Comparison of ENCODE assay signal across 28 mouse cellular contexts in the genomic region with DNA sequence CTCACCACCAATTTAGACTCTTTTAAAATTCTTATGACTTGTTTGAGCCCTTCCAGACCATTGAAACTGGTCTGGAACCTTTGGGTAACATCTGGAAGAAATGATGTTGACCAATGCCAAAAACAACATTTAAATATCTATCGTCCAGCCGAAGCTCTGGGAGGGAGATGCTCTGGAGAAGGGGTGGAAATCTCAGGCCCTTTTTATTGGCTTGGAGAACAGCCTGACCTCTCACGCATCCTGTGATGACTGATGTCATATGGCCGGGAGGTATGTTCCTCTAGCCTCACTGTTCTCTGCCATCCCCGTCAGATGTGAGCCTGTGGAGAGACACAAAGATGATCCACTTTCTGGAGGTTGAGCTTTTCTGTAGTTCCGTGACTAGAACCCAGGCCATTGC.
DNase-seq lines count a peak whose midpoint lies in the region; ATAC-seq and TF ChIP-seq lines count a peak whose summit lies in the region.
"Had no signal": no experiment of that assay in that cellular context is flagged by ENCODE, and none has a peak within 500 bp of the region (broad histone marks: within the 10 kb centered on the region; RNA-seq: fewer than 3 reads in every experiment).

No protein-coding gene starts in this region.

- no peaks in the 10 kb centered on the region for H3K27me3 ChIP-seq in embryonic facial prominence, embryonic 14.5 days (replicated peaks; ENCODE audit: control insufficient read depth, insufficient read depth, low read length)
- no peaks in the 10 kb centered on the region for H3K27me3 ChIP-seq in embryonic facial prominence, embryonic 10.5 days (replicated peaks; ENCODE audit: low read depth, poor library complexity, severe bottlenecking)
- no peaks in the 10 kb centered on the region for H3K27me3 ChIP-seq in heart, adult 2 months (ENCODE audit: control insufficient read depth, insufficient read depth, low read length)
- H3K27me3 ChIP-seq in heart, embryonic 12.5 days (replicated peaks): no peaks in the 10 kb centered on the region
- no peaks in the 10 kb centered on the region for H3K27me3 ChIP-seq in liver, adult 2 months (ENCODE audit: control insufficient read depth, insufficient read depth, low read length)
- H3K27me3 ChIP-seq in liver, embryonic 11.5 days (replicated peaks; ENCODE audit: control insufficient read depth, insufficient read depth, low read length): no peaks in the 10 kb centered on the region
- H3K27me3 ChIP-seq: heart, embryonic 13.5 days; limb, embryonic 12.5 days; liver, embryonic 13.5 days; midbrain, embryonic 12.5 days; neural tube, embryonic 15.5 days; stomach, embryonic 15.5 days had no signal

- peaks cover 4% of the 10 kb centered on the region; the same call in 1 of the 2 replicates for H3K4me1 ChIP-seq in embryonic facial prominence, embryonic 14.5 days (ENCODE audit: control insufficient read depth, insufficient read depth, low read length)
- H3K4me1 ChIP-seq in embryonic facial prominence, embryonic 10.5 days: no peaks in the 10 kb centered on the region
- peaks cover 6% of the 10 kb centered on the region for H3K4me1 ChIP-seq in heart, adult 2 months (ENCODE audit: control insufficient read depth, insufficient read depth, low read length)
- peaks cover 7% of the 10 kb centered on the region for H3K4me1 ChIP-seq in heart, embryonic 12.5 days (replicated peaks)
- peaks cover 2% of the 10 kb centered on the region; the same call in 1 of the 2 replicates for H3K4me1 ChIP-seq in liver, adult 2 months (ENCODE audit: control insufficient read depth, insufficient read depth, low read length)
- no peaks in the 10 kb centered on the region for H3K4me1 ChIP-seq in liver, embryonic 11.5 days (replicated peaks; ENCODE audit: control insufficient read depth, insufficient read depth, low read length)
- H3K4me1 ChIP-seq: forebrain, embryonic 10.5 days; limb, embryonic 12.5 days; liver, embryonic 13.5 days; midbrain, embryonic 12.5 days; neural tube, embryonic 15.5 days; stomach, embryonic 15.5 days had no signal

- H3K9ac ChIP-seq in embryonic facial prominence, embryonic 14.5 days (ENCODE audit: low read depth, low read length): no peak overlapping the region
- no peak overlapping the region for H3K9ac ChIP-seq in heart, adult 2 months (ENCODE audit: low read depth, low read length)
- no peak overlapping the region for H3K9ac ChIP-seq in heart, embryonic 12.5 days
- H3K9ac ChIP-seq in liver, adult 2 months (ENCODE audit: low read depth, low read length): no peak overlapping the region
- H3K9ac ChIP-seq in liver, embryonic 11.5 days (ENCODE audit: low read depth, low read length): no peak overlapping the region
- H3K9ac ChIP-seq: forebrain, postnatal 0 days; heart, embryonic 13.5 days; limb, embryonic 12.5 days; liver, embryonic 13.5 days; midbrain, embryonic 12.5 days; neural tube, embryonic 15.5 days; stomach, embryonic 15.5 days had no signal

- no peaks in the 10 kb centered on the region for H3K36me3 ChIP-seq in embryonic facial prominence, embryonic 14.5 days (ENCODE audit: control insufficient read depth, insufficient read depth, low read length)
- H3K36me3 ChIP-seq in embryonic facial prominence, embryonic 10.5 days (replicated peaks): no peaks in the 10 kb centered on the region
- H3K36me3 ChIP-seq in heart, adult 2 months (ENCODE audit: control insufficient read depth, insufficient read depth, low read length): no peaks in the 10 kb centered on the region
- H3K36me3 ChIP-seq in heart, embryonic 12.5 days: no peaks in the 10 kb centered on the region
- H3K36me3 ChIP-seq in liver, adult 2 months (ENCODE audit: control insufficient read depth, insufficient read depth, low read length): no peaks in the 10 kb centered on the region
- H3K36me3 ChIP-seq in liver, embryonic 11.5 days (ENCODE audit: control insufficient read depth, insufficient read depth, low read length): no peaks in the 10 kb centered on the region
- H3K36me3 ChIP-seq: forebrain, embryonic 10.5 days; heart, embryonic 13.5 days; limb, embryonic 12.5 days; liver, embryonic 13.5 days; midbrain, embryonic 12.5 days; neural tube, embryonic 15.5 days; stomach, embryonic 15.5 days had no signal

- TF ChIP-seq EP300 in heart, adult 2 months (IDR thresholded peaks at IDR 0.05; ENCODE audit: insufficient read depth, low read depth, low read length): 0 out of 2 replicates have a peak, but pooled peaks have one; percentile 14

- no peak for TF ChIP-seq CTCF in heart, adult 2 months (IDR thresholded peaks at IDR 0.05)
- TF ChIP-seq CTCF in liver, adult 2 months (IDR thresholded peaks at IDR 0.05; ENCODE audit: low read depth, low read length): no peak

- no peaks in the 10 kb centered on the region for H3K9me3 ChIP-seq in embryonic facial prominence, embryonic 14.5 days (ENCODE audit: control insufficient read depth, low read length)
- no peaks in the 10 kb centered on the region for H3K9me3 ChIP-seq in embryonic facial prominence, embryonic 10.5 days
- H3K9me3 ChIP-seq in heart, embryonic 12.5 days (replicated peaks): no peaks in the 10 kb centered on the region
- no peaks in the 10 kb centered on the region for H3K9me3 ChIP-seq in liver, embryonic 11.5 days (ENCODE audit: control insufficient read depth, low read length)
- H3K9me3 ChIP-seq: forebrain, embryonic 10.5 days; heart, embryonic 13.5 days; limb, embryonic 12.5 days; liver, embryonic 13.5 days; midbrain, embryonic 12.5 days; neural tube, embryonic 15.5 days; stomach, embryonic 15.5 days had no signal

- WGBS in embryonic facial prominence, embryonic 14.5 days: 51% methylated on average over 6 of the region's 6 CpGs
- WGBS in embryonic facial prominence, embryonic 10.5 days: 85% methylated on average over 6 of the region's 6 CpGs
- 43% methylated on average over 6 of the region's 6 CpGs for WGBS in heart, adult 2 months
- 58% methylated on average over 6 of the region's 6 CpGs for WGBS in heart, embryonic 12.5 days
- 79% methylated on average over 6 of the region's 6 CpGs for WGBS in liver, adult 2 months
- 79% methylated on average over 6 of the region's 6 CpGs for WGBS in liver, embryonic 11.5 days

- H3K27ac ChIP-seq in embryonic facial prominence, embryonic 14.5 days (replicated peaks; ENCODE audit: low read depth, low read length): no peak overlapping the region; the same call in 1 of the 2 replicates
- no peak overlapping the region for H3K27ac ChIP-seq in embryonic facial prominence, embryonic 10.5 days (replicated peaks)
- peak overlapping the region; percentile 1; the same call in 1 of the 2 replicates for H3K27ac ChIP-seq in heart, adult 2 months
- no peak overlapping the region for H3K27ac ChIP-seq in heart, embryonic 12.5 days (ENCODE audit: poor library complexity, severe bottlenecking)
- H3K27ac ChIP-seq in liver, adult 2 months (replicated peaks; ENCODE audit: insufficient read depth, low read depth, low read length): no peak overlapping the region
- no peak overlapping the region for H3K27ac ChIP-seq in liver, embryonic 11.5 days (ENCODE audit: low read depth, low read length)
- H3K27ac ChIP-seq: forebrain, embryonic 10.5 days; heart, embryonic 13.5 days; hindbrain, postnatal 0 days; limb, embryonic 12.5 days; liver, embryonic 13.5 days; midbrain, embryonic 12.5 days; neural tube, embryonic 15.5 days; stomach, embryonic 15.5 days had no signal

- DNase-seq in embryonic facial prominence, embryonic 14.5 days (ENCODE audit: low spot score): peak; percentile 27
- no peak for DNase-seq in embryonic facial prominence, embryonic 10.5 days (ENCODE audit: low spot score)
- peak in 1 of 2 experiments; percentile 34 for DNase-seq in heart, adult 2 months
- peak; percentile 30 for DNase-seq in liver, adult 2 months (ENCODE audit: extremely low read depth, low read depth, low spot score)
- no peak for DNase-seq in liver, embryonic 11.5 days (ENCODE audit: low spot score)
- DNase-seq in skeletal muscle tissue, adult 2 months (ENCODE audit: low read depth, low spot score): peak; percentile 57
- no peak for DNase-seq in thymus, postnatal 36 days
- DNase-seq: adrenal gland, postnatal 25 days; cerebellum, adult 9-11 months; forebrain, postnatal 0 days; kidney, postnatal 25 days; layer of hippocampus, postnatal 36 days; liver, embryonic 13.5 days; lung, adult 2 months; lung, postnatal 14 days; right cerebral cortex, adult 18-20 months; right cerebral cortex, postnatal 4 days; thymus, adult 18-20 months; thymus, postnatal 4 days had no signal

- no peaks in the 10 kb centered on the region for H3K79me2 ChIP-seq in heart, adult 2 months (replicated peaks; ENCODE audit: control insufficient read depth, insufficient read depth, low read length)
- H3K79me2 ChIP-seq in liver, adult 2 months (ENCODE audit: control insufficient read depth, insufficient read depth, low read length): no peaks in the 10 kb centered on the region

- intact Hi-C loops in heart, adult 2 months (cut with DNase I): no loop called here

- ATAC-seq in embryonic facial prominence, embryonic 14.5 days (ENCODE audit: low read depth): no peak
- no peak for ATAC-seq in heart, embryonic 12.5 days (ENCODE audit: insufficient number of reproducible peaks, low FRiP score)
- no peak for ATAC-seq in liver, embryonic 11.5 days (replicated peaks; ENCODE audit: low FRiP score)
- ATAC-seq: forebrain, postnatal 0 days; hindbrain, postnatal 0 days; intestine, embryonic 16.5 days had no signal

- H3K4me2 ChIP-seq in embryonic facial prominence, embryonic 14.5 days (ENCODE audit: low read depth, low read length): no peak overlapping the region
- H3K4me2 ChIP-seq in heart, embryonic 12.5 days: no peak overlapping the region
- H3K4me2 ChIP-seq in liver, embryonic 11.5 days: no peak overlapping the region
- H3K4me2 ChIP-seq: heart, embryonic 13.5 days; limb, embryonic 12.5 days; liver, embryonic 13.5 days; midbrain, embryonic 12.5 days; neural tube, embryonic 15.5 days; stomach, embryonic 15.5 days had no signal

- no peak overlapping the region for H3K4me3 ChIP-seq in embryonic facial prominence, embryonic 14.5 days (ENCODE audit: low read depth, low read length)
- H3K4me3 ChIP-seq in embryonic facial prominence, embryonic 10.5 days: no peak overlapping the region
- H3K4me3 ChIP-seq in heart, adult 2 months: no peak overlapping the region
- no peak overlapping the region for H3K4me3 ChIP-seq in heart, embryonic 12.5 days
- H3K4me3 ChIP-seq in liver, adult 2 months (ENCODE audit: insufficient read depth, low read depth, low read length): no peak overlapping the region
- no peak overlapping the region for H3K4me3 ChIP-seq in liver, embryonic 11.5 days (ENCODE audit: low read depth, low read length)
- H3K4me3 ChIP-seq: forebrain, embryonic 10.5 days; heart, embryonic 13.5 days; limb, embryonic 12.5 days; liver, embryonic 13.5 days; midbrain, embryonic 12.5 days; neural tube, embryonic 15.5 days; stomach, embryonic 15.5 days had no signal

- no peak for TF ChIP-seq POLR2A in heart, adult 2 months (IDR thresholded peaks at IDR 0.05; ENCODE audit: insufficient read depth, low read depth, low read length)
- TF ChIP-seq POLR2A in liver, adult 2 months (IDR thresholded peaks at IDR 0.05; ENCODE audit: extremely low read depth, insufficient read depth, low read length): no peak

Comparison
In these comparisons a context has a peak if more than half of its experiments do, and no peak if none do; other contexts are left out.
1. DNase-seq: peak in embryonic facial prominence, embryonic 14.5 days (single experiment), liver, adult 2 months (single experiment) and skeletal muscle tissue, adult 2 months (single experiment); none in embryonic facial prominence, embryonic 10.5 days (single experiment), liver, embryonic 11.5 days (single experiment) and thymus, postnatal 36 days (0 of 2).